Mouse (Mus musculus): ENCODE results near the gene Snupn. TPM values are rescaled to one million over a fixed set of nuclear protein-coding genes. Genes with fewer than 3 reads are reported as not detected.
A peak's percentile ranks its signal among the peaks of the same experiment; 100 is the strongest.

The Snupn gene
- polyA plus RNA-seq, 1 experiment from 2014 or later = 19.0 TPM

- H3K4me1 ChIP-seq (ENCODE audit: control insufficient read depth, insufficient read depth, low read length) = peaks cover 39% of the 10 kb centered on the region
- WGBS (ENCODE audit: insufficient replicate concordance) = 55% methylated on average over 10 of the region's 10 CpGs
Observed at GRCm38 (mm10) chr9:56926387-56926786, 24.3 kb upstream of the Snupn start.

GRCm38 (mm10) chr9:56927191-56928012 is 23.3 kb upstream of the Snupn start:
- peaks cover 5% of the 10 kb centered on the region; the same call in 1 of the 2 replicates for H3K36me3 ChIP-seq (ENCODE audit: control insufficient read depth, insufficient read depth, low read length)
- ATAC-seq (replicated peaks; ENCODE audit: insufficient number of reproducible peaks, low FRiP score, low TSS enrichment) = no peak
- H3K9me3 ChIP-seq (replicated peaks; ENCODE audit: control insufficient read depth, low read length) = no peaks in the 10 kb centered on the region
- peak overlapping the region; percentile 89 for H3K9ac ChIP-seq (ENCODE audit: low read depth, low read length)
- under 1% methylated on average over 35 of the region's 35 CpGs for WGBS (ENCODE audit: insufficient replicate concordance)
- H3K4me2 ChIP-seq = peak overlapping the region; percentile 77
- H3K4me1 ChIP-seq (ENCODE audit: control insufficient read depth, insufficient read depth, low read length) = peaks cover 39% of the 10 kb centered on the region
- H3K4me3 ChIP-seq (ENCODE audit: low read depth, low read length) = peak overlapping the region; percentile 67
- H3K27me3 ChIP-seq (ENCODE audit: control insufficient read depth, insufficient read depth, low read length) = no peaks in the 10 kb centered on the region
- H3K27ac ChIP-seq (ENCODE audit: low read depth, low read length) = peak overlapping the region; percentile 96

More at GRCm38 (mm10) chr9:56926387-56926786, 24.3 kb upstream of the Snupn start:
- peak overlapping the region; percentile 77 for H3K4me2 ChIP-seq
- H3K27ac ChIP-seq (ENCODE audit: low read depth, low read length) = no peak overlapping the region
- peak overlapping the region; percentile 67 for H3K4me3 ChIP-seq (ENCODE audit: low read depth, low read length)
- H3K36me3 ChIP-seq (ENCODE audit: control insufficient read depth, insufficient read depth, low read length) = peaks cover 14% of the 10 kb centered on the region
- H3K9me3 ChIP-seq (replicated peaks; ENCODE audit: control insufficient read depth, low read length) = peaks cover 3% of the 10 kb centered on the region; the same call in 1 of the 2 replicates
- H3K27me3 ChIP-seq (ENCODE audit: control insufficient read depth, insufficient read depth, low read length) = no peaks in the 10 kb centered on the region
- ATAC-seq (replicated peaks; ENCODE audit: insufficient number of reproducible peaks, low FRiP score, low TSS enrichment) = no peak
- no peak overlapping the region; the same call in 1 of the 2 replicates for H3K9ac ChIP-seq (ENCODE audit: low read depth, low read length)

DNA sequence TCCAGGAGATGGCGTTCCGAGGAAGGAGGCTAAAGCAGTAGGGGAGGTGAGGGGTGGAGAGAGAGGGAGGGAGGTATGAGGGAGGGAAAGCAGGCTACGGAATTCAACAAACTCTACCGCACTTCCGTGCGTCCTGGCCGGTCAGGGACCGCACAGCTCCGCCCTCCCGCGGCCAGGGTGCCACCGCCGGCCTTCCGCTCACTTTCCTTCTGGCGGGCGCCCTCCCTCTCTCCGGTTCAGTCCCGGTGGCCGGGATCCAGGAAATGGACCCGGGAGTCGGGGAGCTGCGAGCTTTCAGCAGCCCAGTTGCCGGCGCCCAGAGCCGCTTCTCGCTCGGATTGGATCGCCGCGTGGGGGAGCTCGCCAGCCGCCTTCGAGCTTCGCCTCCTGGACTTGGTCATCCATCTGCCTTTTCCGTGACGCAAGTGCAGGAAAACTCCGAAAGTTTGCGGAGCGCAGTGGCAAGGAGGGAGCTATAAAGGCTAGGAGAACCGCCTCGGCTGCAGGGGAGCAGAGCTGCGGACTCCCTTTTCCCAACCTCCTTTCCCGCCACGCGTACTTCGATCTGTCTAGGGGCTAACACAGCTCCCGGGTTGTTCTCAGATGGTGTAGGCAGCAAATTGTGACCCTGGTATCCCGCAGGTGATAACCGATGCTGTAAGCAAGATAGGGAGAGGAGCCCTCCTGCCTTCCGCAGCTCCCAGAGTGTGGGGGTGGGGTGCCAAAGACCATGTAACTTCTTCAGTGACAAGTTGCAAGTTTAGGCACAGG is 22.5 kb upstream of the Snupn start, which contains the start of gene Snx33:
Snx33 (minus strand) TSS at position 331 of the 771 bp plus-strand sequence.
- peak; percentile 68 for ATAC-seq (replicated peaks; ENCODE audit: insufficient number of reproducible peaks, low FRiP score, low TSS enrichment)
- H3K4me2 ChIP-seq = peak within 1 kb of the TSS; percentile 77
- peaks cover 37% of the 10 kb centered on the region for H3K4me1 ChIP-seq (ENCODE audit: control insufficient read depth, insufficient read depth, low read length)
- peak within 1 kb of the TSS; percentile 67 for H3K4me3 ChIP-seq (ENCODE audit: low read depth, low read length)
- H3K36me3 ChIP-seq (ENCODE audit: control insufficient read depth, insufficient read depth, low read length) = peaks cover 4% of the 10 kb centered on the region; the same call in 1 of the 2 replicates
- no peaks in the 10 kb centered on the region for H3K9me3 ChIP-seq (replicated peaks; ENCODE audit: control insufficient read depth, low read length)
- peak within 1 kb of the TSS; percentile 89 for H3K9ac ChIP-seq (ENCODE audit: low read depth, low read length)
- H3K27me3 ChIP-seq (ENCODE audit: control insufficient read depth, insufficient read depth, low read length) = no peaks in the 10 kb centered on the region
- H3K27ac ChIP-seq (ENCODE audit: low read depth, low read length) = peak within 1 kb of the TSS; percentile 96
- under 1% methylated on average over 50 of the region's 50 CpGs for WGBS (ENCODE audit: insufficient replicate concordance)

DNA sequence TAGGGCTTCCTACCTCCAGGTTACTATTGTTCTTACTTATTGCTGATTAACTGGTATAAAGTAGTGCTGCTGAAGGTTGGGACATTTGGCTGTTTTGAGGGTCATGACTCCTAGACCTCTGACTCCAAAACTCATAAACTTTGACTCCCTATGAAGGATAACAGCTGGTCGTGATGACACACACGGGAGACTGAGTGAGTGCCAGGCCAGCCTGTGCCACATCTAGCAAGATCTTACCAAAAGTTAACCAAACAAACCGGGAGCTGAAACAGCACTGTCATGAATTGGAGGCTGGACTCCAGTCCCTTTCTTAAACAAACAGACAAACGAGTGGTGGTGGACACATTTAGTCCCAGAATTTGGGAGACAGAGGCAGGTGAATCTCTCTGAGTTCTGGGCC is 21.2 kb upstream of the Snupn start:
- Histone ChIP-seq H3K27ac (ENCODE audit: low read depth, low read length) (no peak overlapping the region), H3K9ac (ENCODE audit: low read depth, low read length) (no peak overlapping the region), H3K4me1 (ENCODE audit: control insufficient read depth, insufficient read depth, low read length) (peaks cover 24% of the 10 kb centered on the region), H3K36me3 (ENCODE audit: control insufficient read depth, insufficient read depth, low read length) (peaks cover 4% of the 10 kb centered on the region; the same call in 1 of the 2 replicates), H3K27me3 (ENCODE audit: control insufficient read depth, insufficient read depth, low read length) (no peaks in the 10 kb centered on the region), H3K4me3 (ENCODE audit: low read depth, low read length) (no peak overlapping the region), H3K4me2 (no peak overlapping the region), H3K9me3 (replicated peaks; ENCODE audit: control insufficient read depth, low read length) (no peaks in the 10 kb centered on the region)
- 44% methylated on average over 4 of the region's 4 CpGs for WGBS (ENCODE audit: insufficient replicate concordance)
- no peak for ATAC-seq (replicated peaks; ENCODE audit: insufficient number of reproducible peaks, low FRiP score, low TSS enrichment)

DNA sequence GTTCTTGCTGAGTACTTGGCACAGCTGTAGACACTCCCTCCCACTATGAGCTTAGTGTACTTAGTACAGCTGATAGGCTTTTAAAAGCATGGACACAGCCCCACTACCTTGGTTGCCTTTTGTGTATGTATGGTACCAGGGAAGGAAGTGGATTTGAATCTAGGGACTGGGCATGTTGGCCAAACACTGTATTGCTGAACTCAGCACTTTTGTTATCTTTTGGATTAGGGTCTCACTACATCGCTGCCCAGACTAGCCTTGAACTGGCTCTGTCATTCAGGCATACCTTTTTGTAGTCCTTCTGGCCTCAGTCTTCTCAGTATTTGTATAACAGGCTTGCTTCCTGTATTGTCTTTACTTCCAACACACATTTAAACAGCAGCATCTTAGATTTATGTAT is 20.1 kb upstream of the Snupn start:
- H3K4me1 ChIP-seq (ENCODE audit: control insufficient read depth, insufficient read depth, low read length) = peaks cover 14% of the 10 kb centered on the region
- no peaks in the 10 kb centered on the region for H3K9me3 ChIP-seq (replicated peaks; ENCODE audit: control insufficient read depth, low read length)
- WGBS (ENCODE audit: insufficient replicate concordance) = 53% methylated on average over 1 of the region's 1 CpGs
- H3K4me3 ChIP-seq (ENCODE audit: low read depth, low read length) = no peak overlapping the region
- peaks cover 3% of the 10 kb centered on the region; the same call in 1 of the 2 replicates for H3K36me3 ChIP-seq (ENCODE audit: control insufficient read depth, insufficient read depth, low read length)
- H3K4me2 ChIP-seq = no peak overlapping the region
- no peak overlapping the region for H3K9ac ChIP-seq (ENCODE audit: low read depth, low read length)
- no peaks in the 10 kb centered on the region for H3K27me3 ChIP-seq (ENCODE audit: control insufficient read depth, insufficient read depth, low read length)
- H3K27ac ChIP-seq (ENCODE audit: low read depth, low read length) = no peak overlapping the region
- ATAC-seq (replicated peaks; ENCODE audit: insufficient number of reproducible peaks, low FRiP score, low TSS enrichment) = no peak

DNA sequence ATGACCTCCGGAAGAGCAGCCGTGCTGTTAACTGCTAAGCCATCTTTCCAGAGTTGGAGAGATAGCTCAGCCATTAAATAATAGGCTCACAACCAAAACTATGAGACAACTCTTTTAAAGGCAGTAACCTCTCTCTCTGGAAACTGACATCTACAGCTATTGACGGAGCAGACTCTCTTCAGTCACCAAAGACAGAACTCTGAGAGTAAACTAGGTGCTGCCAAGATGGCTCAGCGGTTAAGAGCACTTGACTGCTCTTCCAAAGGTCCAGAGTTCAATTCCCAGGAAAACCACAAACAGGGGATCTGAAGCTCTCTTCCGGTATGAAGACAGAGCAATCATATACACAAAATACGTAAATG is 13.8 kb upstream of the Snupn start:
- Histone ChIP-seq H3K36me3 (ENCODE audit: control insufficient read depth, insufficient read depth, low read length) (no peaks in the 10 kb centered on the region), H3K4me1 (ENCODE audit: control insufficient read depth, insufficient read depth, low read length) (peaks cover 12% of the 10 kb centered on the region), H3K4me2 (peak overlapping the region; percentile 90), H3K27ac (ENCODE audit: low read depth, low read length) (no peak overlapping the region), H3K27me3 (ENCODE audit: control insufficient read depth, insufficient read depth, low read length) (no peaks in the 10 kb centered on the region), H3K9ac (ENCODE audit: low read depth, low read length) (peak overlapping the region; percentile 58), H3K4me3 (ENCODE audit: low read depth, low read length) (peak overlapping the region; percentile 79), H3K9me3 (replicated peaks; ENCODE audit: control insufficient read depth, low read length) (no peaks in the 10 kb centered on the region)
- WGBS (ENCODE audit: insufficient replicate concordance) = 19% methylated on average over 6 of the region's 6 CpGs
- ATAC-seq (replicated peaks; ENCODE audit: insufficient number of reproducible peaks, low FRiP score, low TSS enrichment) = no peak

- Histone ChIP-seq H3K27me3 (ENCODE audit: control insufficient read depth, insufficient read depth, low read length) (no peaks in the 10 kb centered on the region), H3K36me3 (ENCODE audit: control insufficient read depth, insufficient read depth, low read length) (no peaks in the 10 kb centered on the region), H3K27ac (ENCODE audit: low read depth, low read length) (peak within 1 kb of the TSS; percentile 82), H3K9ac (ENCODE audit: low read depth, low read length) (peak within 1 kb of the TSS; percentile 87), H3K4me1 (ENCODE audit: control insufficient read depth, insufficient read depth, low read length) (peaks cover 12% of the 10 kb centered on the region), H3K4me3 (ENCODE audit: low read depth, low read length) (peak within 1 kb of the TSS; percentile 79), H3K9me3 (replicated peaks; ENCODE audit: control insufficient read depth, low read length) (no peaks in the 10 kb centered on the region), H3K4me2 (peak within 1 kb of the TSS; percentile 90)
- 0% methylated on average over 73 of the region's 73 CpGs for WGBS (ENCODE audit: insufficient replicate concordance)
- ATAC-seq (replicated peaks; ENCODE audit: insufficient number of reproducible peaks, low FRiP score, low TSS enrichment) = peak; percentile 86
Observed at GRCm38 (mm10) chr9:56937223-56938160, 13.2 kb upstream of the Snupn start, which contains the start of gene Imp3. Gene Imp3 (plus strand): TSS chr9:56937475.

- Histone ChIP-seq H3K27me3 (ENCODE audit: control insufficient read depth, insufficient read depth, low read length) (no peaks in the 10 kb centered on the region), H3K4me2 (peak overlapping the region; percentile 90), H3K4me3 (ENCODE audit: low read depth, low read length) (peak overlapping the region; percentile 79), H3K27ac (ENCODE audit: low read depth, low read length) (peak overlapping the region; percentile 82; the same call in 1 of the 2 replicates), H3K9me3 (replicated peaks; ENCODE audit: control insufficient read depth, low read length) (no peaks in the 10 kb centered on the region), H3K4me1 (ENCODE audit: control insufficient read depth, insufficient read depth, low read length) (peaks cover 12% of the 10 kb centered on the region), H3K36me3 (ENCODE audit: control insufficient read depth, insufficient read depth, low read length) (no peaks in the 10 kb centered on the region), H3K9ac (ENCODE audit: low read depth, low read length) (peak overlapping the region; percentile 87)
- 2% methylated on average over 7 of the region's 7 CpGs for WGBS (ENCODE audit: insufficient replicate concordance)
- ATAC-seq (replicated peaks; ENCODE audit: insufficient number of reproducible peaks, low FRiP score, low TSS enrichment) = no peak
Observed at GRCm38 (mm10) chr9:56938374-56938773, 12.3 kb upstream of the Snupn start.
